Mouse (Mus musculus): ENCODE results near the gene Samm50. TPM values are rescaled to one million over a fixed set of nuclear protein-coding genes. Genes with fewer than 3 reads are reported as not detected.

Gene Samm50
- polyA plus RNA-seq, 1 experiment from 2014 or later, result 117 TPM

DNA sequence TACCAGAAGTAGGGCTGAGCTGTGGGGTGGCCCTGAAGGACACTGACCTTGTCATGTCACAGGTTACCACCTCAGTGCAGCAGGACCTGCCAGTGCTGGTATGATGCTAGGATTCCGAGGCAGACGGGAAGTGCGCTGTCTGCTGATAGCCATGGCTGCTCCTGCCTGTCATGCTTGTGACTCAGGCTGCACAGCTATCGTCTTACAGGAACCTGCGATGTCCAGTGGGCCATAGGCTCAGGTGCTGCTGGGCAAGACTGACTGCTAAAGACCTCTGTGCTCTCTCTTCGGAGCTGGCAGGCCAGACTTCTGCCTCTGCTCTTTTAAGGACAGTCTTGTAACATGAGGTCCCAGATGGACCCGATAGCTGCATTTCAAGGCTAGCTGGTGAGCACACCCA lies 22.4 kb downstream of the Samm50 start:
- Histone ChIP-seq H3K36me3 (peaks cover 42% of the 10 kb centered on the region), H3K27ac (peak overlapping the region; percentile 84)
- WGBS, result 77% methylated on average over 7 of the region's 7 CpGs

DNA sequence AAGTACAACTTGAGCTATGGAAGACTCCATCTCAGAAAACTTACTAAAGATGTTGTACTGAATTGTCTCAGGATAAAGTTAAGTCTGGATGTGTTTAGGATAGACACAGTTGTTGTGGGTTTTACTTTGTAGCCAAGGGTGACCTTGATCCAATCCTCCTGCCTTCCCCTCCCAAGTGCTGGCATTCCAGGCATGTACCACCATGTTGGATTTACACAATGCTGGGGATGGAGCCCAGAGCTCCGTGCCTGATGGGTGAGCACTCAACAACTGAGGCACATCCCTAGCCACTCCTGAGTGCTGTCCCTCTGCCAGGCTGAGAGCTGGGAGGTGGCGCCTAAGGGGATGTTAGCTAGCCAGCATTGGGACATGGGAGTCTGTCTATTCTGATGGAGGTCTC lies 23.2 kb downstream of the Samm50 start:
- 74% methylated on average over 2 of the region's 2 CpGs for WGBS

More for the DNA sequence above, 22.4 kb downstream of the Samm50 start:
- Histone ChIP-seq H3K27me3 (ENCODE audit: low read depth, poor library complexity, severe bottlenecking) (no peaks in the 10 kb centered on the region), H3K4me1 (peaks cover 76% of the 10 kb centered on the region), H3K4me3 (no peak overlapping the region), H3K9me3 (replicated peaks) (no peaks in the 10 kb centered on the region)
- DNase-seq (ENCODE audit: low spot score), result no peak

DNA sequence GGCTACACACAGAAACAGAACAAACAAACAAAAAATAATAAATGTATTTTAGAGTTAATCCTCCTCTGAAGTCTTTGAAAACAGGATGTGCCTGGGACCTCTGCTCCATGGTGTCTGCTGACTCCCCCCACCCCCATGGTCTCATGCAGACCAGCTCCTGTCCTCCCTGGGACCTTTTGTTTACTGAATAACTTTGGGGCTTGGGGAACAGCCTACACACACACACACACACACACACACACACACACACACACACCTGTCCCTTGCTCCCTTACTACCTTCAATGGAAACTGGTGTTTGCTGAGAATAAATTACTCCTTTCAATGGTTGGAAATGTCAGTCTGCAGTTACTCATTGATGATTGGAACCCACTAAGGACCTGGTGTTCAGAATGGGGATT lies 24.0 kb downstream of the Samm50 start:
- peaks cover 91% of the 10 kb centered on the region for H3K4me1 ChIP-seq
- H3K36me3 ChIP-seq, result peaks cover 26% of the 10 kb centered on the region
- no peak for DNase-seq (ENCODE audit: low spot score)
- no peaks in the 10 kb centered on the region for H3K9me3 ChIP-seq (replicated peaks)
- H3K27me3 ChIP-seq (ENCODE audit: low read depth, poor library complexity, severe bottlenecking), result no peaks in the 10 kb centered on the region
- no peak overlapping the region for H3K4me3 ChIP-seq
- peak overlapping the region; percentile 84 for H3K27ac ChIP-seq

More for the DNA sequence above, 23.2 kb downstream of the Samm50 start:
- Histone ChIP-seq H3K27ac (peak overlapping the region; percentile 84), H3K4me1 (peaks cover 84% of the 10 kb centered on the region), H3K36me3 (peaks cover 34% of the 10 kb centered on the region), H3K9me3 (replicated peaks) (no peaks in the 10 kb centered on the region), H3K27me3 (ENCODE audit: low read depth, poor library complexity, severe bottlenecking) (no peaks in the 10 kb centered on the region), H3K4me3 (no peak overlapping the region)
- no peak for DNase-seq (ENCODE audit: low spot score)

DNA sequence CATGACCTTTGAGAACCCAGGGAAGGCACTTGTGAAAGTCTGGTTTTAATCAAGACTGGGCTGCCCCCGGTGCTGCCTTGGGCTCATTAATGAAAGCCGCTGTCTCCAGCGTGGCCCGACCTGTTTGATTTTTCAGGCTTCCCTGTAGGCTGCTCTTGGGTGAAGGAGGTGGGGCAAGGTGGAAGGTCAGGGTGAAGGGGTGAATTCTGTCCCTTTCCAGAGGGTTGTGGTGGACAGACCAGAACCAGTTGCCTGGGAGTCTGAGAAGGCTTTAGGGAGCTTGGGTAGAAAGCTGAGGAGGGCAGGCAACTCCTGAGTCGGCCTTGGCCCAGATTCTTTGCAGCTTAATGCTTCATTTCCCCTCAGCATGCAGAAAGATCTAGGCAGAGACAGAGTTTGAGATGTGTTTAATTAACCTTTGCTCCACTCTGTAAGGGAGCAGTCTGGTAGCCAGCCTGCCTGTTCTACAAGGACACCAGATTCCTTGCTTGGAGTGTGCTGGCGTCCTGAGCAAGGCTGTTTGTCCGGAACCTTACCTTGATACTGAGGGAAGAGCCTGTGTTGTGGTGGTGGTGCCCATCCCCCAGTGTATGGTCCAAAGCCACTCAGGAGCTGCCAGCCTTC lies 24.5 kb downstream of the Samm50 start:
- Histone ChIP-seq H3K9me3 (replicated peaks) (no peaks in the 10 kb centered on the region), H3K27ac (peak overlapping the region; percentile 84), H3K4me3 (peak overlapping the region; percentile 17; the same call in 1 of the 2 replicates), H3K36me3 (peaks cover 21% of the 10 kb centered on the region), H3K27me3 (ENCODE audit: low read depth, poor library complexity, severe bottlenecking) (no peaks in the 10 kb centered on the region), H3K4me1 (peaks cover 91% of the 10 kb centered on the region)
- 10% methylated on average over 7 of the region's 7 CpGs for WGBS
- DNase-seq (ENCODE audit: low spot score), result peak; percentile 78

DNA sequence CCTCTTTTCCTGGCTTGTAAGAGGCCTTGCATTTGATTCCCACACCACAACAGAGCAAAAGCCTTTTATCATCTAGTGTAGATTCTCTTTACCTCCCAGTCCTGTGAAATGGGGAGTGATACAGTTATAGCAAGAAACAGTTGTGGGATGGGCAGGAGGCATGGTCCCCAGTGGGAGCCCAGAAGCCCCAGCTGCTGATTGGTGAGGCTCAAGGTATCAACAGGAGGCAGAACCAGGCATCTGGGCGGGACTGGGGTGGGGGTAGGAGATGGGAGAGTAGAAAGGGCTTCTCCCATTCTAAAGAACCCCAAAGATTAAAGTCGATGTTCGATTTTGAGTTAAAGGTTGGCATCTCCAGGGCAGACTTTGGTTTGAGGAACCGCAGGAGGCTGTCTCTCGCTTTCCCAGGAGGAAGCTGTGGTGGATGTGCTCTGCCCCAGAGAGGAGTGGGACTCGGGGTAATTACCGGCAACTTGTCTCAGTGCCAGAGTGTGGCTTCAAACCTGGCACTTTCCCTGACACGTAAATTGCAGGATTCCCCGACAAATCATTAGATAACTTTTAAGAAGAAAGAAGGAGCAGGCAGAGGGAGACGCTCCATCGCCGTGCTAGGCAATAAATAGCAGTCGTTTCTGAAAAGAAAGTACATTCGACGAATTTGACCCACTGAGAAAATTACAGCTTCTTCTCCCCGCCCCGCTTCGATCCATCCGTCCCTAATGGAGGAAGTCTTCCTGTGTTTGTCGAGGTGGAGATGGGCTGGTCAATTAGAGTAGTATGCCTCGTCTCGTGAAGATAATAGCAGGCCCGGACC lies 26.1 kb downstream of the Samm50 start:
- Histone ChIP-seq H3K4me3 (no peak overlapping the region), H3K4me1 (peaks cover 80% of the 10 kb centered on the region), H3K9me3 (replicated peaks) (no peaks in the 10 kb centered on the region), H3K27ac (peak overlapping the region; percentile 84), H3K36me3 (peaks cover 13% of the 10 kb centered on the region), H3K27me3 (ENCODE audit: low read depth, poor library complexity, severe bottlenecking) (no peaks in the 10 kb centered on the region)
- no peak for DNase-seq (ENCODE audit: low spot score)
- WGBS, result 18% methylated on average over 23 of the region's 23 CpGs

DNA sequence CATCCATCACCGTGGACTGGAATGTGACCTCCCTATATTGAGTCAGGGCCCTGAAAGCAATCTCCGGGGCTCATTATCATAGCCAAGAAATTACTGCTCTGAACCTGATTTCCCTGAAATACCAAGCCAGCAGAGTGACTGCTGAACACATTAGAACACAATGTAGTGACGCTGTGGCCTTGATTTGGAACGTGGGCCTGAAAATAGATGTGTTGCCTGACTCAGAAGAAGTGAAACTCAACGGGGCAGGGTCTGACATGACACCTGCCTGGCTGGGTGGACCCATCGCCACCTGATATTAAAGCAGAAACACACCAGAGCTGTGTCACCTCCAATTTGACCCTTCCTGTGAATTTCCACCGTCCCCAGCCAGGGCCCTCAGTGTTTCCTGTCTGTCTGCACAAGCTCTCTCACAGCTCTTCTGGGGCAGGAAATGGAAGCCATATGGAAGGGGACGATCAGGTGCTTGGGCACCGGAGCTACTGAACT lies 26.8 kb downstream of the Samm50 start:
- Histone ChIP-seq H3K4me3 (no peak overlapping the region), H3K27me3 (ENCODE audit: low read depth, poor library complexity, severe bottlenecking) (no peaks in the 10 kb centered on the region), H3K9me3 (replicated peaks) (no peaks in the 10 kb centered on the region), H3K36me3 (peaks cover 13% of the 10 kb centered on the region), H3K27ac (peak overlapping the region; percentile 84), H3K4me1 (peaks cover 80% of the 10 kb centered on the region)
- WGBS, result 16% methylated on average over 9 of the region's 9 CpGs
- DNase-seq (ENCODE audit: low spot score), result peak; percentile 83

DNA sequence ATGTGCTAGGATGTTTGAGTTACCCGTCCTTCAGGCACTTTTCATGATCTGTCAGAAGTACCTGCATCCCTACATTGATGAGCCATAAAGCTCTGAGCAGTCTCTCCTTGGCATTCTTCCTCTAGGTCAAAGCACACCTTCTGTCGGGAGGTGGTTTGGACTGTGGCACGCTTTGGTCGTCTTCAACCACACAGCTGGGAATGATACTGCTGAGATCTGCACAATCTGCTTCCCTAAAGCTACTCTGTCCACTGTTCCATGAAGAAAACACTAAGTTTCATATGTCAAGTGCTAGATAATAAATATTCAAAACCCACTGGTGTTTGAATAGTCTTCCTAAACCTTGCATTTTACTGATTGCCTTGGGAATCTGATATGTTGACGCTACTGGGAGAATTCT lies 29.5 kb downstream of the Samm50 start:
- Histone ChIP-seq H3K27ac (peak overlapping the region; percentile 21; the same call in 1 of the 2 replicates), H3K4me3 (no peak overlapping the region), H3K4me1 (peaks cover 71% of the 10 kb centered on the region), H3K27me3 (ENCODE audit: low read depth, poor library complexity, severe bottlenecking) (no peaks in the 10 kb centered on the region), H3K36me3 (no peaks in the 10 kb centered on the region), H3K9me3 (replicated peaks) (no peaks in the 10 kb centered on the region)
- no peak for DNase-seq (ENCODE audit: low spot score)
- 89% methylated on average over 5 of the region's 5 CpGs for WGBS

DNA sequence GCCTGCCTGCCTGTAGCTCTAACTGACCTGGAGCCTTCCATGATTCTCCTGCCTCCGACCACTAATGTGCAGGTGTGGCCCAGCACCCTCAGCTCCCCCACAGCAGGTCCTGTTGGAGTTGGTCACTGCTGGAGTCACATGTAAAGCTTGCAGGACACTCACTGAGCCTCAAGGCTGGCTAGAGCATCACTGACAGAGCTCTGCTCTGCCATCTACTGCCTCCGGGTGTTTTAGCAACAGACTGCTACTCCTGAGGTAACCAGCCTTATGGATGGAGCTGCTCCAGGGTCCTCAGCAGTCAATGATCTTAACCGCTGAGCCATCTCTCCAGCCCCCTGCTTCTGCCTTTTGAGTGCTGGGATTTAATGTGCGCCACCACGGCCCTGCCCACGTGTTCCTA lies 31.4 kb downstream of the Samm50 start:
- Histone ChIP-seq H3K36me3 (no peaks in the 10 kb centered on the region), H3K27ac (peak overlapping the region; percentile 59), H3K9me3 (replicated peaks) (no peaks in the 10 kb centered on the region), H3K4me1 (peaks cover 57% of the 10 kb centered on the region), H3K4me3 (no peak overlapping the region), H3K27me3 (ENCODE audit: low read depth, poor library complexity, severe bottlenecking) (no peaks in the 10 kb centered on the region)
- DNase-seq (ENCODE audit: low spot score), result no peak
- 29% methylated on average over 6 of the region's 6 CpGs for WGBS

DNA sequence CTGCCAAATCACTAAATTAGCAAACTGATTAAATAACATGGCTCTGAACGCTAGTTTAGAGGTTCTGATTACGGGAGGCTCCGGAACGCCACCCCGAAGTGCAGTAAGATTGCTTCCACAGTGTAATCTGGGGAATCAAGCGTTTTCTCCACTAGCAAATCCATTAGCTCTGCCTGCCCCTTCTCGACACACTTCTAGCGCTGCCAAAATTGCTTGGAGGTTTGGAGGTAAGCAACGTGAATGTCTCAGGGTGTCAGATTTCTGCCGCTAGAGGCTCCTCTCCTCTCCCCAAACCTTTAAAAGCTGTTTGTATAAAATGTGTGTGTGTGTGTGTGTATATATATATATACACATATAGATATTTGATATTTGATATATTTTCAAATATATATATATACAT lies 32.7 kb downstream of the Samm50 start:
- H3K4me3 ChIP-seq, result no peak overlapping the region
- peak overlapping the region; percentile 25; the same call in 1 of the 2 replicates for H3K27ac ChIP-seq
- H3K9me3 ChIP-seq (replicated peaks), result no peaks in the 10 kb centered on the region
- DNase-seq (ENCODE audit: low spot score), result no peak
- WGBS, result 57% methylated on average over 10 of the region's 10 CpGs
- H3K4me1 ChIP-seq, result peaks cover 43% of the 10 kb centered on the region
- no peaks in the 10 kb centered on the region for H3K36me3 ChIP-seq
- no peaks in the 10 kb centered on the region for H3K27me3 ChIP-seq (ENCODE audit: low read depth, poor library complexity, severe bottlenecking)

DNA sequence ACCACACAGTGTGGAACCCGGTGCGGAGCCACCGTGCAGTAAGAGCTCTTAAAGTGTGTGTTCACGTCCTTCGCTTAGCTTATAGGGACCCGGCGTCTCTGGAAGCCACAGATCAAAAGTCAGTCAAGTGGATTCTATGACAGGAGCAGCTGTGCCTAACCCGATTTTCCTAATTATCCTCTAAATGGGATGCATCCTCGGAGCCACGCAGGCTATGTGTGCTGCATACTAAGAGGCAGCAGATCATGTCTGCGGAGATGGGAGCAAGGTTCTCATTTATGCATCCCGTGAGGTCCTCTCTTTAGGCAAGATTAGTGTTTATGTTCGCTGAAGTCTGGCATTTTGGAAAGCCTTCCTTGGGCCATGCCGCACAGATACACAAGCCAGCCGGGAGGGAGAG lies 34.9 kb downstream of the Samm50 start:
- no peak overlapping the region for H3K27ac ChIP-seq
- no peak overlapping the region for H3K4me3 ChIP-seq
- peaks cover 48% of the 10 kb centered on the region for H3K4me1 ChIP-seq
- WGBS, result 86% methylated on average over 15 of the region's 15 CpGs
- no peak for DNase-seq (ENCODE audit: low spot score)
- H3K27me3 ChIP-seq (ENCODE audit: low read depth, poor library complexity, severe bottlenecking), result no peaks in the 10 kb centered on the region
- H3K9me3 ChIP-seq (replicated peaks), result no peaks in the 10 kb centered on the region
- no peaks in the 10 kb centered on the region for H3K36me3 ChIP-seq

DNA sequence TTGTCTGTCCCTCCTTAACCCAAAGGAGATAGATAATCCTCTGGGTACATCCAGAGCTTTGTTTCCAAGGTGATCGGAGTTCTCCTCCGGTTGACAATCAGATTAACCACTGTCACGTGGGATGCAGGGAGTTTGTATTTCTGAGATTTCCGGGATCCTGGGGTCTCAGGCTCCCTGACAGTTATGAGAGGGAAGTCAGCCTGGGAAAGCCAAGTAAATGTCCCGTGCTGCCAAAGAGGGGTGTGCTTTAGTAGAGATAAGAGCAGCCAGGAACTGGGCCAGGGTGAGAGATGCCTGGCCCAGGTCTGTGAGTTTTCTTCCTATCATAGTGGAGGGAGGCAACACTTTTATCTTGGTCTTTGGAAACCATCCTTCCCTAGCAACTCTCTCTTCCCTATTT lies 38.6 kb downstream of the Samm50 start:
- Histone ChIP-seq H3K27me3 (ENCODE audit: low read depth, poor library complexity, severe bottlenecking) (no peaks in the 10 kb centered on the region), H3K27ac (peak overlapping the region; percentile 91), H3K4me1 (peaks cover 54% of the 10 kb centered on the region), H3K4me3 (peak overlapping the region; percentile 66), H3K9me3 (replicated peaks) (no peaks in the 10 kb centered on the region), H3K36me3 (peaks cover 15% of the 10 kb centered on the region)
- WGBS, result 14% methylated on average over 5 of the region's 5 CpGs
- DNase-seq (ENCODE audit: low spot score), result no peak

DNA sequence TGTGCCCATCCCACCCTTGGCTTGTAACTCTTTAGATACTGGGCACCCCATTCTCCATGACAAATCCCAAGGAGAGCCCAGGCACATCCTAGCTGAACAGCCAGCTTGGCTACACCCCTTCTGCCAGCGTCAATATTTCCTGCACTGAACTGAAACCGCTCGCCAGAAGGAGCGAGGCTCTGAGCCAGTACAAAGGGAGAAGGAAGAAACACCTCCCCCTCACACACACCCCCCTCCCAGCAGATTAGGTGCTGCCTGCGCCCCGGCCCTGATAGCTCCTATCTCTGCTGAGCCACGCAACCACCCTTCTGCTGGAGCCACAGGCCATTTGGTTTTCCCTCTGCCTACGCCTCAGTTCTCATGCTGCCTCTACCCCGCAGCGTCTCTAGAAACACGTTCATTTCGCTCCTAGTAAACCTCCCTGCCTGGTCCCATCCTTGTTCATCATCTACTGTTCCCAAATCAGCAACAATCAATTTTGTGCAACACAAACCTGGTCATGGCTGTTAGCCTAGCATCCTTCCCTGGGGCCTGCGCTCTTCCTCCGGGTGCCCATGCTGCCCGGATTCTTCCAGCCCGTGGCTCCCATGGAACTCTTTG lies 39.2 kb downstream of the Samm50 start:
- Histone ChIP-seq H3K4me3 (peak overlapping the region; percentile 66), H3K9me3 (replicated peaks) (no peaks in the 10 kb centered on the region), H3K36me3 (peaks cover 15% of the 10 kb centered on the region), H3K27ac (peak overlapping the region; percentile 91), H3K27me3 (ENCODE audit: low read depth, poor library complexity, severe bottlenecking) (no peaks in the 10 kb centered on the region), H3K4me1 (peaks cover 50% of the 10 kb centered on the region)
- DNase-seq (ENCODE audit: low spot score), result peak; percentile 63
- 2% methylated on average over 16 of the region's 16 CpGs for WGBS

Data from limb, embryonic 10.5 days (tissue).